Mouse (Mus musculus) c-Kit-positive CD71-negative TER-119-negative erythroid progenitor cells, embryonic 14.5 days (primary cell): ENCODE data around the gene Eps8l3.
"Not testable (repeated sequence)": the region's sequence is repeated elsewhere in the genome, so short reads cannot be mapped to it uniquely, and the experiment has no call there.

Experiments
- DNase-seq: peaks from one replicate; pipeline ENCODE4 v3.0.0-alpha.2; 2013; ENCODE audit warnings: low read depth

The Eps8l3 gene

GRCm38 (mm10) chr3:107853232-107854181 lies 23.5 kb upstream of the Eps8l3 start:
- DNase-seq, result no peak

DNA sequence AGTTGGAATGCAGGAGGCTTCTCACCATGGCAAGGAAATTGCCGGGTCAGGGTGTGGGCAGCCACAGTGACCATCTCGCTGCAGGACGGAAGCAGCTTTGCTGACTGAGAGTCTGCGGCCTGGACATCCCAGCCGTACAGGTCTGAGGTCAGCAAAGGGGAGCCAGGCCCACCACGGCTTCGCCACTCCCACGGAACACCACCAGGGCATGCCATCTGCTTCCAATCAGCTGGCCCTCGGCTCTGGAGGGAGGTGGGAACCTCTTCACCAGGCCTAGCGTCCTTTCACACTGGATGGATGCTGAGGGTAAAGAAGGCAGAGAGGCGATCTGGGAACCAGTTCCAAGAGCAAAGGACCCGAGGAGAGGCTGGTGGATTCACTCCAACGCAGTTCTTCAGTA lies 21.7 kb upstream of the Eps8l3 start:
- DNase-seq, result no peak

GRCm38 (mm10) chr3:107857646-107858045 lies 19.4 kb upstream of the Eps8l3 start:
- no peak for DNase-seq

DNA sequence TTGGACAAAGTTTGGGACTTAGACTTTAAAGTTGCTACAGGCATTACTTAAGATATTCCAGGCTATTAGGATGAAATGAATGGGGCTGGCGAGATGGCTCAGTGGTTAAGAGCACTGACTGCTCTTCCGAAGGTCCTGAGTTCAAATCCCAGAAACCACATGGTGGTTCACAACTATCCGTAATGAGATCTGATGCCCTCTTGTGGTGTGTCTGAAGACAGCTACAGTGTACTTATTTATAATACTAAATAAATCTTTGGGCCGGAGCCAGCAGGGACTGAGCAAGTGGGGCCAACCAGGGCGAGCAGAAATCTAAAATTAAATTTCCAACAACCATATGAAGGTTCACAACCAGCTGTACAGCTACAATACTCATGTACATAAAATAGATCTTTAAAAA lies 15.5 kb upstream of the Eps8l3 start:
- DNase-seq, result not testable (repeated sequence)

DNA sequence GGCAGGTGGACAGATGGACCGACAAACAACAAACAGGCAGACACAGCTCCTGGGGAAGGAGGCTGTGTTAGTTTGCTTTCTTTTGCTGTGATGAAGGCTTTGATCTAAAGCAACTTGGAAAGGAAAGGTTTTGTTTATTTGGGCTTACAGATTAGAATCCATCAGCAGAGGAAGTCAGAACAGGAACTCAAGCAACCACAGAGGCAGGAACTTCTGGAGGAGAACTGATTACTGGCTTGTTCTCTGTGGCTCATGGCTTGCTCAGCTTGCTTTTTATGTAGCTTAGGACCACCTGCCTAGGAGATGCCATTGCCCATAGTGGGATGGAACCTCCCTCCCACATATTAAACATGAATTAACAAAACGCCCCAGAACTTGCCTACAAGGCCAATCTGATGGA lies 14.6 kb upstream of the Eps8l3 start:
- no peak for DNase-seq

DNA sequence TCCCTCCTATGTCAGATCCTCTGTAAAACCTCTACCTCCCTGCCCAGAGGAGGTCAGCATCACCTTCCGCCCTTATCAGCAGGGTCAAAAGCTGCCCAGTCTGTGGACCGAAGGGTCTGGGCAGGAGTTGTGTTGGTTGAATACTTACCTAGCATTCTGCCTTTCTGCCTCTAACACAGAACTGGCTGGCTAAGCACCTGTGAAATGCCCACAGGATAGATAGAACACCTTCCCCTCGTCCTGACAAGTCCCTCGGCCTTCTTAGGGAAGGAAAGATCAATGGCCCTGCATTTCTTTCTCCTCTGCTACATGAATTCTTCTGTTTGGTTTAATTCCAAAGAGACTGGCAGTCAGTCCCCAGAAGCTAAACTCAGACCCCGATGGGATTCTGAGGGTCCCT lies 13.6 kb upstream of the Eps8l3 start:
- no peak for DNase-seq

DNA sequence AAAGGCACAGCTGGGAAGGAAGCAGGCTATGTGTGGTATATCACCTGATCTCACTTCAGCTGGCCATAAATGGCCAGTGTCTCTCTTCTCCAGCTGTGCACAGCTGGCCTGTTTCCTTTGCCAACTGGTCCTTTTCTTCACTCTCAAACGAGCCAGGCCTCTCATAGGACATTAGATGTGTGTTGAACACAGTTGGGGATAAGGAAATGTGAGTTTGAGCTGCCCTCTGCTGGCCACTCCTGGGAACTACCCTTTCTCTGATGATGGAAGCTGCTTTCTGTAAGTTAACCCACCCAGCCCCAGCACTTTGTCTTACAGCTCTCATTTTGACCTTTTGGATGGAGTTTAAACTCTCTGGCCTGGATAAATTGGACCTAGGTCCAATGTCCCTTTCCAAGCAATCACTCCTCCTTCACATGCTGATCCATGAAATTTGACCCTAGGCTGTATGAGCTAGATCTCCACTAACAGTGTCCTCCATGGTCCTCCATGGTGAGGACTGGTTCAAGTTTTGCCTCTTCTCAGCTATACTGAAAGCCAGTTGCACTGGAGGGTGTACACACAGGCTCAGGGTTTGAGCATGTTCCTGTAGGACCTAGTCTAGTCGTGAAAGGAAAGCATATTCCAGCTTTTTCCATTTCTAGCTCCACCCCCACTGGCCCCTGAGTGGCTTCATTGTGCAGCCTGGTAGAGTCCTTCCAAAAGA lies 13.0 kb upstream of the Eps8l3 start:
- DNase-seq, result peak; percentile 80

- no peak for DNase-seq
Observed at GRCm38 (mm10) chr3:107865364-107866091, 11.5 kb upstream of the Eps8l3 start.

DNA sequence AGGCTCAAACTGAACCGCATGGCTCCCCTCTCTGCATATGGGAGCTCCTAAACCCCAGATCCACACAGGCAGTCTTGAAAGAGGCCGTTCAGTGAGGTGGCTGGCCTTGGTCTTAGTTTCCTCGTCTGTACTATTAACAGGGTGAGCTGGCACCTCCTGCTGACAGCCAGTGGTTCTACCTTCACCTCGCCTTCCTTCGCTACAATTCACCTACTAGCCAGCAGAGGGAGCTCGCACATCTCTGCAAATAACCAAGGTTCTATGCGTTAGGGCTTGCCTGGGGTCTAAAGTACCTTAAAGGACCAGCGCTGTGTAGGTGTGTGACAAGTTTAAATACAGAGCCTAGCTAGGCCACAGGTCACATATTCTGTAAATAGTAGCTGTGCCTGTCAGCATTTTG lies 9.9 kb upstream of the Eps8l3 start:
- DNase-seq, result peak; percentile 91

- no peak for DNase-seq
Observed at GRCm38 (mm10) chr3:107868452-107868851, 8.6 kb upstream of the Eps8l3 start.

DNA sequence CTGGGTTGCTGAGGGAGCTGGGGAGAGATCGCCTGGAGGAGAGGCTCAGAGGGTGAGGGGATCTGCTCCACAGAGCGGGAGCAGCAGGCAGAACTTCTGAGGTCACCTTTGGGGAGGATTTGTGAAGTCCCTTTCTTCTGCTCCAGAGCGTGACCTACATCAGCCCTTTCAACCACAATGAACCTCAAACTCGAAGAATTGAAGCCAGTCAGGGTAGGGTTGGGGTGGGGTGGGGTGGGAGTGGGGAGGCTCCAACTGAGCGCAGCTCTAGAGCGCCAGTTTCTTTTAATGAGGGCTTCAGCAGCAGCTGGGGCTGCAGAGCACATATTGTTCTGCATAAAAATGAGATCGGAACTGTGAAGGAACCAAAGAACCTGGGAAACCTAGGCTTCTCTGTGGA lies 7.9 kb upstream of the Eps8l3 start:
- DNase-seq, result no peak

GRCm38 (mm10) chr3:107869925-107870324 lies 7.1 kb upstream of the Eps8l3 start:
- no peak for DNase-seq

DNA sequence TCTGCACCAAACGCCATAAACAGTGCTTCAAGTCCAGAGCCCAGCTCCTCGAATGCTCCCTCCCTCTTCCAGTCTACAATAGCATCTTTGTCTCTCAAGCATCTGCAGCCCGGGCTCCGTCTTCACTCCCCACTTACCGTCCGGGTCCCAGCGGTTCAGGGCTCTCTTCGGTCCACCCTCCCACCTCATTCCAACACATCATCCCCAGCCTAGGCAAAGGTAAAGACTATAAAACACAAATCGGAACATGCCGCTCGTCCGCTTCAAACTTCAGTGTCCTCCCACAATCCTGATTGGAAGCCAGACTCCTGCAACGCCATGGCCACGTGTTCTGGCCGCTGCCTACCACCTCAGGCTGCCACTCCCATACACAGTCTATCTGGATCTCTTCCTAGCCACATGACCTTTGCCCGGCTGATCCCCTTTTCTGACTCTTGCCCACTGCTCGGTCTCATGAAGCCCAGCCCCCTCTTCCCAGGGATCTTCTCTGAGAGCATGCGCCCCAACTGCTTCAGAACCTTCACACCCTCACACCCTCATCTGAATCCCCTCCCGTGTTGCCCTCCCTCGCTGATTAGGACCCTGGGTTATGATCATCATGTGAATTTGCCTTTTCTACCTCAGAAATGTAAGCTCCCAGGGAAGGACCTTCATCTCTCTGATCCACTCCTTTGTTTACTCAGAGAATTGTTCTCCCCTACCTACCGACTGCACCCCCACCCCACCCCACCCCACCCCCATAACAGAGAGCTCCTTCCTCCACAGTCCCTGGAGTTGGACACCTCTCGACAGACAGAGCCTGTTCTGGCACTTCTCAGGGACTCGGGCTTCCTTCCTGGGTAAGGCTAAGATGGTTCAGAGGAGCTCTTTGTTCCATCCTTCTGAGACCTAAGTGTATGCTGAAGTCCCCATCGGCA lies 3.4 kb upstream of the Eps8l3 start:
- no peak for DNase-seq

DNA sequence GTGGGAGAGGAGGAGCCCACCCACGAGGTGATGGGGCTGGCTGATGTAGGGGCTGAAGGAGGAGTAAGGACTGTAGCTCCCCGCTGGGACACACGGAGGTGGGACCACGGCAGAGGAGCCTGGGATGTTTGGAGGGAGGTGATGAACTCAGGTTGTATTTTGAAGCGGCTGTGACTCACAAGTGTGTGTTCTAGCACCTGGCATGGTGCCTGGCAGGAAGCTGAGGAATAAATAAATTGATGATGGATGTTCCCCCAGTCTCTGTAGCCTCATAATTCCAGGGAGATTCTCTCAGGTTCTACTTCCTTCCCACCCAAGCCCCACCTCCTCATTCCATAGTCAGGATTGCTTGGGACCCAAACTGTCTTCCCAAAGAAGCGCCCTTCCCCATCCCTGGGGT lies 1.8 kb upstream of the Eps8l3 start:
- no peak for DNase-seq

DNA sequence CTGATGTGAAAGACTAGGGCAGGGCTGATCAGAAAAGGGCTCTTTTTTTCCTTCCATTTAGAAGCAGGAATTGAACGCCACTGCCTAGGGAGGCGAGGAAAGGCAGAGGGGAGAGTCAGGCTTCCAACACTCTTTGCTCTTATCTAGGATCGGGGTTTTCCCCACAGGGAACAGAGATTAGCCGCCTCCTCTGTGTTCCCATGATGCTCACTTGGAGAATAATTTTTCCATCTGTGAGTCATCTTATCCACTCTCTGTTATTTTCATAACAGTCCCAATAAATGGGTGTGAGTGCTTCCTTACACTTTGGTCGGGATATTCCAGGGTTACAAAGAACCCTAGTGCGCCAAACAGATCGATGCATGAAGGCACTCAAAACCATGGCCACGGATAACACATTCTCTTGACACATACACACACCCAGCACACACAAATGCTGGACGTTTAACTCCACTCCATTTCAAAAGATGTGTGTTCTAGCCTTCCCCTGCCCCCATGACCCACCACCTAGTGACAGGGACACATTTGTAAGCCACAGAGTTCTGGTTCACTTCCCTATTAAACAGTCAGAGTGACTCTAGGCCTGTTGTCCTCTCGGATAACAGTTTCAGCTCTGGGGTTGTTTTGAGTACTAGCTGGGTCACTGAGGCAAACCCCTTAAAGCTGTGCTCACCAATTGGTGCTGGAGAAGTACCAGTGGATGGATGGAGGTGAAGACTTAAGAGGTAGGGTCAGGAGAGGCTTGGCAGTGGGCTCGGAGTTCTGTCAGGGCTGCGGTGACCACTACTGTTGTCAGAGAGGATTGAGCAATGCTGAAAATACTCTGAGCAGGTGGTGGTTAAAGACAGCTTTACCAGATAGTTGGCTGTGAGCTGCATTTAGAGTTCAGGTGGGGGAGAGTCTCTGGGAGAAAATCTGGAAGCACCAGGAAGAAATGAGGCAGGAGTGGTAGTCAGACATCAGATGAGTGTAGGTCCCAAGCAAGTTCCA lies 1.0 kb downstream of the Eps8l3 start:
- no peak for DNase-seq

DNA sequence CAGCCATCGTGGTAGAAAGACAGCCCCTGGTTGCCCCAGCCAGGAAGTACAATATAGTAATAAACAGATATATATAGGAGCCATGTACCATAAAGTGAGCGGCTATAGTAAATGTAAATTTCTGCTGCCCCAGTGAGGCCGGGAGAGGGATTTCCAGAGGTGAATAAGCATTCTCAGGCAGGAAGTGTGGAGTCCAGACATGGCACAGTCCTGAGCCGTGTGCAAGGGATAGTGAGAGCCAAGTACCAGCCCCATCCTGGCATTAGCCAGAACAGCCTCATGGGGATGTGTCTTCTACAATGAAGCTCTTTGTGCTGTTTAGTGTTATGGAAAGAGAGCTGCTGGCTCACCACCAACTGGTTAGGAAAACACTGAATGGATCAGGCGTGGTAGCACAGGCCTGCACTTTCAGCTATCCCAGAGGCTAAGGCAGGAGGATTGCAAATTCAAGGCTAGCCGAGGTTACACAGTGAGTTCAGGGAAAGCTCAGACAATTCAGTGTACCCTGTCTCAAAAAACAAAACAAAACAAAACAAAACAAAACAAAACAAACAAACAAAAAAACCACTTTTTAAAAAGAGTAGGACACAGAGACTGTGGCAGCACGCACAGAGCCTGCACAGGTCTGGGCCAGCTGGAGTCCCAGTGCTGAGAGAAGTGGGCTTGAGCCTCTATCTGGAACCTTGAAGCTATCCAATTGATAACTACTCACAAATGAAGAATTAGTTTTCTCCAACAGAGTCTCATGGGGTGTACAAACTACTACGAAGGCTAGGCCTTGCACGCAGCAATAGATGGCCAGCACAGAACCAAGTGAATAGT lies 10.9 kb downstream of the Eps8l3 start:
- no peak for DNase-seq

- DNase-seq, result not testable (repeated sequence)
Observed at GRCm38 (mm10) chr3:107889236-107889635, 12.2 kb downstream of the Eps8l3 start.

DNA sequence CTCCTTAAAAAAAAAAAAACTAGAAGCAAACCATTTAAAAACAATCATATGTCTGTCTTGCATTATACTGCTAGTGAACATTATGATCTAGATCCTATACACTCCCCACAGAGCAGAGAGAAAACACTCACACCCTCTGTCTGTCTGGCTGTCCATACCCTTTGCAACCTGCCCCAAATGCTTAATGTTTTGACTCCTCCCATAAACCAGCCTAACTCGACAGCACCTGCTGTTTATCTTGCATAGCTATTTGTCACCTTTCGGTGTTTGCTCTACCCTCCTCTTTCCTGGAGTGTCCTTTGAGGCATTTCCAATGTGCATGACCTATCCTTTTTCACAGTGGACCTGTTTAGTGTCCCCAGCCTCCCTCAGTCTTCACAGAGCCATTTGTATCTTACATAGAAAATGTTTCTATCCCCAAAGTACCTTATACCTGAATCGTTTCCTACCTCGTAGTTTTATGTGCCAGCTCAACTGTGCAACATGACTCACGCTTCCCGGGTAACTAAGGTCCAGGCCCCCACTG lies 18.2 kb downstream of the Eps8l3 start:
- no peak for DNase-seq
